Mouse (Mus musculus) small intestine, adult 2 months (tissue): ENCODE results near the gene Ajuba. TPM values are rescaled to one million over a fixed set of nuclear protein-coding genes. Genes with fewer than 3 reads are reported as not detected.
A peak's percentile ranks its signal among the peaks of the same experiment; 100 is the strongest.

Experiments used
- H3K27ac ChIP-seq: fragments of 200-500 bp; 2 replicates; pipeline ENCODE4 v1.5.1; 2012; ENCODE audit warnings: low read depth, low read length, control low read depth, inconsistent platforms; ENCODE audit not compliant: insufficient read depth
- H3K27me3 ChIP-seq: fragments of 200-500 bp; 2 replicates; pipeline ENCODE4 v1.6.1; 2012; ENCODE audit warnings: mild to moderate bottlenecking, moderate library complexity, low read length, inconsistent platforms; ENCODE audit not compliant: control insufficient read depth, insufficient read depth
- H3K36me3 ChIP-seq: fragments of 200-500 bp; 2 replicates; pipeline ENCODE4 v1.6.1; 2012; ENCODE audit warnings: mild to moderate bottlenecking, low read length, control low read depth, inconsistent platforms; ENCODE audit not compliant: control insufficient read depth, insufficient read depth
- H3K4me1 ChIP-seq: fragments of 200-500 bp; 2 replicates; pipeline ENCODE4 v1.6.1; 2012; ENCODE audit warnings: low read length, inconsistent platforms, mixed read lengths; ENCODE audit not compliant: control insufficient read depth, insufficient read depth, insufficient read length
- H3K4me3 ChIP-seq: fragments of 200-500 bp; 2 replicates; pipeline ENCODE4 v1.5.1; 2012; ENCODE audit warnings: low read depth, mild to moderate bottlenecking, control low read depth, inconsistent platforms, low read length, moderate library complexity
- CTCF ChIP-seq: fragments of 200-500 bp; IDR thresholded peaks from 2 replicates; pipeline ENCODE4 v1.5.1; 2012; ENCODE audit warnings: low read depth, mild to moderate bottlenecking, control low read depth, inconsistent platforms, low read length, moderate library complexity, mixed read lengths; ENCODE audit not compliant: insufficient replicate concordance, insufficient read length; ENCODE audit errors: extremely low read depth
- POLR2A ChIP-seq: fragments of 200-500 bp; IDR thresholded peaks from 2 replicates; pipeline ENCODE4 v1.6.1; 2012; ENCODE audit warnings: low read depth, mild to moderate bottlenecking, control low read depth, inconsistent platforms, low read length, moderate library complexity
- WGBS: fragments of 180-500 bp; shearing (Covaris S2); methylation state at CpG from one replicate; pipeline ENCODE4 v1.1.7; 2018; 5-methylcytosine and 5-hydroxymethylcytosine counted together
- polyA plus RNA-seq: library from polyadenylated mRNA; depleted of rRNA; stranded (reverse); fragments of >200 nt; gene quantifications from 2 replicates; pipeline ENCODE4 v1.2.3, GENCODE M21; 2012

Ajuba gene
- polyA plus RNA-seq, 1 experiment, result 3.0 TPM

DNA sequence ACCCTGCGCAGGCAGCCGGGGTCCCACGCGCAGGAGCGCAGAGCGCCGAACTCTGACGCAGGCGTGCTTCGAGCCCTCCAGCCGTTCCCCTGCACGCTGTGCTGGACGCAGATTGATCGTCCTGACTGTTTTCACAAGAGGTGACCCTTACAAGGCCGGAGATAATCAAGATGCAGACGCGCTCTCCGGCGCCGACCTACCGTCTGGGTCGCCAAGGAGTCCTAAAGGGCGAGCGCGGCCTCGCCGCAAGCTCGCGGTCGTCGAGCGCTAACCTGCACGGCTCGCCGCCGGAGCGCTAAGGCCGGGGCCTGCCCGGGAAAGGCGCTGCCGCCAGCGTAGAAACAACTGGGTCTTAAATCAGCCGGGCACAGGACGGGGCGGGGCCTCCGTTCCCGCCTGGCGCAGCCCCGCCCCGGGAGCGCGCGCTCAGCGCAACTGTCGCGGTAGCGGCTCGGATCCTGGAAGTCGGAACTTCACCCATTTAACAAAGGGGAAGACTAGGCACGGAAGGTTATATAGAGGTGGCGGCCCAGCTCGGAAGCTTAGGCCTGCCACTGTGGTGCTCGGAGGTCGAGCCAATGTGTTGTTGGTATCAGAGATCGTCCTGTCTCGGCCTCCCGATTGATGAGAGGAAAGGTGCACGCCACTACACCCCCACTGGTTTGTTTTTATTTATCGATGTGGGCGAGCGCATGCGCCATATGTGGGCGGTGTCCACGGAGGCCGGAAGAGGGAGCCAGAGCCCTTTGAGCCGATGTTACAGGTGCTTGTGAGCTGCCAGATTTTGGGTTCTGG is 23.2 kb downstream of the Ajuba start, which contains the start of gene Haus4:
TSS of gene Haus4 (minus strand) at position 642 of the 795 bp plus-strand sequence.
- TF ChIP-seq CTCF (peak; percentile 60; the same call in 1 of the 2 replicates), POLR2A (peak; percentile 75; the same call in 1 of the 2 replicates)
- WGBS, result under 1% methylated on average over 76 of the region's 76 CpGs
- H3K27ac ChIP-seq, result peak within 1 kb of the TSS; percentile 83
- H3K4me1 ChIP-seq, result peaks cover 3% of the 10 kb centered on the region
- no peaks in the 10 kb centered on the region for H3K36me3 ChIP-seq
- no peaks in the 10 kb centered on the region for H3K27me3 ChIP-seq
- peak within 1 kb of the TSS; percentile 72 for H3K4me3 ChIP-seq

DNA sequence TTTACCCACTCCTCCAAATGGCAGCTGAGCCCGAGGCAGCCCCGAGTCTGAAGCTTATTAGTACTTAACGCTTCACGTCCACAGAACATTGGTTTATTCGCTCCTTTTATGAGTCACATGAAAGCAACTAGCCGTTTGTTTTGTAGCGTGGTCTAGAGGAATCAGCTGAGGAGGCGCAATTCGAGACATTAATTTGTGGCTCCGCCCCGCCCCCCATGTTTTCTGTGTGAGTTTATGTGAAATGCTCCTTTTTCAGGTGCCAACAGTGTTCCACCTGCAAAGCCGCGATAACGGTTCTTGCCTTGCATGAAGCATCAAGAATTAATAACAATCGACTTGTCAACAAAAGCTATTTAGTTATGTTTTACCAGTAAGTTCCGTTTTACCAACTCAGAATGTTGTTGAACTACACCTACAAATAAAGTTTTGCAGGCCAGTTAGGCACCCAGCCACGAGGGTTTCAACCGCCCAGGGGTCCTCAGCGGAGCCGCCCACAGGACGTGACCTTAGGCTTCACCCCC is 23.8 kb downstream of the Ajuba start:
- WGBS, result 2% methylated on average over 21 of the region's 21 CpGs
- peak overlapping the region; percentile 69 for H3K27ac ChIP-seq
- H3K27me3 ChIP-seq, result no peaks in the 10 kb centered on the region
- TF ChIP-seq CTCF, result no peak
- TF ChIP-seq POLR2A, result no peak
- H3K4me1 ChIP-seq, result peaks cover 3% of the 10 kb centered on the region
- H3K36me3 ChIP-seq, result 0 out of 2 replicates have a peak, but pooled peaks cover 2% of the 10 kb centered on the region
- peak overlapping the region; percentile 72 for H3K4me3 ChIP-seq

DNA sequence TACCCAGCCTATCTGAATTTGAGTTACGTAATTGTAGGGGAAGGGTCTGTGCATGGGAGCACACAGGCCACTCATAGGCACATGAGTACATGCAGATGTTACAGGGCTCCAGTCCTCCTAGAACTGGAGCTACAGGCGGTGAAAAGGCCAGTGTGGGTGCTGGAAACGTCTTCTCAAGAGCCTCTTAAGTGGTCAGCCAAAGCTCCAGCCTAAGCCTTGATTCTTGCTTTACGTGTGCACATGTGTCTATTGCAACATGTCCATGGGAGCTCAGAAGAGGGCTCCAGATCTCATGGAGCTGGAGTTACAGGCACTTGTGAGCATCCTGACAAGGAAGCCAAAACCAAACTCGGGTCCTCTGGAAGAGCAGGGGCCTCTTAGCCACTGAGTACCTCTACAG is 32.7 kb downstream of the Ajuba start:
- Histone ChIP-seq H3K4me1 (no peaks in the 10 kb centered on the region), H3K27ac (no peak overlapping the region), H3K27me3 (no peaks in the 10 kb centered on the region), H3K4me3 (no peak overlapping the region), H3K36me3 (peaks cover 23% of the 10 kb centered on the region)
- no peak for TF ChIP-seq POLR2A
- TF ChIP-seq CTCF, result no peak
- WGBS, result 89% methylated on average over 5 of the region's 5 CpGs

DNA sequence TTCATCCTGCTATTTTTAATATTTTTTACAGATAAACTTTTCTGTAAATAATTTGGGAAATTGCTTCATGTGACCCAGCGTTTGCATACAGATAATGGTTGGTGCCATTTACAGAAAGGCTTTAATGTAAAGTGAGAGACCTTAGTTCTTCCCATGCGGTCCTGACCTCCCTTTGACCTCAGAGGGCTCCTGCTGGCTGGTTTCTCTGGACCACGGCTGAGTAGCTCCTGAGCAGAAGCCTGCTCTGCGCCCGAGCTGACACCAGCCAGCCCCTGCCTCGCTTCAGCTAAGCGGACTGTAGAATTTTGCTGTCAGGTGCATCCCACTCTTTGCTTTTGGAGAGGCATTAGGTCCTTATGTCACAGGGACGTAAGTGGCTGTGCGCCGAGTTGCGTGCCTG is 36.6 kb downstream of the Ajuba start:
- Histone ChIP-seq H3K27me3 (no peaks in the 10 kb centered on the region), H3K4me3 (no peak overlapping the region), H3K27ac (no peak overlapping the region), H3K36me3 (peaks cover 15% of the 10 kb centered on the region), H3K4me1 (no peaks in the 10 kb centered on the region)
- 85% methylated on average over 11 of the region's 11 CpGs for WGBS
- no peak for TF ChIP-seq CTCF
- no peak for TF ChIP-seq POLR2A

DNA sequence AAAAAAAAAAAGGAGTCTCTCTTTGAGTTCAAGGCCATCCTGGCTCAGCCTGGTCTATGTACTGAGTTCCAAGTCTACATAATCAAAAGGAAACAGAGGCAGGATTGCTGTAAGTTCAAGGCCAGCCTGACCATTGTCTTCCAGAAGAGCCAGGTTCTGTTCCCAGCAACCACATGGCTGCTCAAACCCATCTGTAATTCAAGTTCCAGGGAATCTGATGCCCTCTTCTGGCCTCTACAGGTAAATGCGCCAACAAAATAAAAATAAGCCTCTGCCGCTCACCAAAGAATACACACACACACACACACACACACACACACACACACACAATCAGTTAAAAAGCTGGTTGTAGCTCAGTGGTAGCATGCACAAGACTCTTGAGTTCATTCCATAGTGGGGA is 38.8 kb downstream of the Ajuba start:
- H3K27ac ChIP-seq, result no peak overlapping the region
- WGBS, result 98% methylated on average over 2 of the region's 2 CpGs
- no peak for TF ChIP-seq CTCF
- no peak for TF ChIP-seq POLR2A
- H3K4me3 ChIP-seq, result no peak overlapping the region
- no peaks in the 10 kb centered on the region for H3K27me3 ChIP-seq
- peaks cover 7% of the 10 kb centered on the region for H3K36me3 ChIP-seq
- H3K4me1 ChIP-seq, result no peaks in the 10 kb centered on the region

DNA sequence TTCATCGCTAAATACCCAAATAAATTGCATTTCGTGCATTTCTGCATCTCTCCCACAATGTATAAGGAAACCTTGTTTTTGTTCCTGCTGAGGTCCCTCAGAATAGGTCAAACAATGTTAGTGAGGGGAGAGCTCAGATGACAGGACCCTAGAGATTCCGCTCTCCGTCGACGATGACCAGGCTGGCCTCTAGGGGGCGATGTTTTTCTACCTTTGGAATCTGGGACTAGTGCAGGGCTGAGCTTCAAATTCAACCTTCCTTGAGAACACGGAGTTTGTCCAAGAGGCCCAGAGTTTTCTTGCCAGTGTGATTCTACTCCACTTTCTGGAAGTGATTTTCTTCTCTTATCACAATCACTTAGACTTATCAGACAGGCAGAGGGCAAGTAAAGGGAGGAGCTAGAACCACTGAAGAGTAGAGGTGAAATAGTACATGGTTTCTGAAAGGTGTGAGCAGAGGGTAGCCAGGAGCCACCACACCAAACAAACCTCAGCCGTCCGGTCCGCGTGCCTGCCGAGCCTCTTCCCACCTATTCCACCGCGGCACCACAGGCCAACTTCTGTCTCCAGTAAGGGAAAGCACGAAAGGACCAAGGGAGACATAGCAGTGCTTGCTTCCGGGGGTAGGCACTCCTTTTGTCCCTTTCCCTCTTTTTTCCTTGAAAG is 48.8 kb downstream of the Ajuba start:
- peaks cover 6% of the 10 kb centered on the region; the same call in 1 of the 2 replicates for H3K4me1 ChIP-seq
- no peaks in the 10 kb centered on the region for H3K27me3 ChIP-seq
- no peak overlapping the region for H3K27ac ChIP-seq
- H3K4me3 ChIP-seq, result no peak overlapping the region
- WGBS, result 18% methylated on average over 17 of the region's 17 CpGs
- TF ChIP-seq POLR2A, result no peak
- peak; percentile 86; the same call in 1 of the 2 replicates for TF ChIP-seq CTCF
- no peaks in the 10 kb centered on the region for H3K36me3 ChIP-seq

DNA sequence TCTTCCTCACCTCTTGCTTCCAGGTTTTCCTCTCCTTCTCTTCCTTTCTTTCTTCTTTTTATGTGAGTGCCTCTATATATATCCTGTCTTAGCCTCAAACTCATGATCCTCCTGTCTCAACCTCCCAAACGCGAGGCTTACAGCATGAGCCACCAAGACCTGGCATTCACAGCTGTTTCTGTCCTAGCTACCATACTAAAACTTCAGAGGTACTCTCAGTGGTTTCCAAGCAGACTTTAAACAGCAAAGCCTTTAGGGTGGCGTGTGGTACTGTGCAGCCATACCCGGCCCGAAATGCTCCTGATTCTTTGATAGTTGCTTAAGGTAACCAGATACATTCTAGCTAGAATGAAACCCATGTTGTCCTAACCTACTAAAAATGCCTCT is 49.4 kb downstream of the Ajuba start:
- Histone ChIP-seq H3K36me3 (no peaks in the 10 kb centered on the region), H3K4me1 (peaks cover 6% of the 10 kb centered on the region; the same call in 1 of the 2 replicates), H3K4me3 (no peak overlapping the region), H3K27ac (no peak overlapping the region), H3K27me3 (no peaks in the 10 kb centered on the region)
- TF ChIP-seq POLR2A, result no peak
- no peak for TF ChIP-seq CTCF
- WGBS, result 35% methylated on average over 5 of the region's 5 CpGs
